Mouse (Mus musculus): ENCODE results near the gene Cln6.

- no peak for TF ChIP-seq CTCF (IDR thresholded peaks at IDR 0.05)
- TF ChIP-seq EP300 (IDR thresholded peaks at IDR 0.05): no peak
Measured at GRCm38 (mm10) chr9:62810095-62810494, 28.5 kb upstream of the Cln6 start.
